Mouse (Mus musculus) heart, postnatal 25 days (tissue): Measurements from ENCODE around the gene Mrps27. TPM values are rescaled to one million over a fixed set of nuclear protein-coding genes. Genes with fewer than 3 reads are reported as not detected.

ENCODE experiments used
- DNase-seq: peaks from one replicate; pipeline ENCODE4 v3.0.0; 2022; ENCODE audit warnings: low spot score
- intact Hi-C: fragments of 180-260 bp; cut with DNase I; formaldehyde crosslinking; loops from one replicate; pipeline ENCODE4 v1.15.1; 2025
- total RNA-seq, 2 experiments: library from RNA; stranded (reverse); gene quantifications; 2 replicates each; pipeline ENCODE4 v1.2.3; 2021

The Mrps27 gene
- total RNA-seq, 2 experiments from 2014 or later, result 49.1 to 49.8 TPM

- intact Hi-C loops, result no loop called here
Measured at GRCm38 (mm10) chr13:99450766-99451165, 106.2 kb downstream of the Mrps27 start.

GRCm38 (mm10) chr13:99451276-99451675, 106.7 kb downstream of the Mrps27 start:
- intact Hi-C loops, result no loop called here
- no peak for DNase-seq

More at GRCm38 (mm10) chr13:99450766-99451165, 106.2 kb downstream of the Mrps27 start:
- peak; percentile 25 for DNase-seq

- DNase-seq, result no peak
- intact Hi-C loops, result no loop called here
Measured at GRCm38 (mm10) chr13:99452444-99452843, 107.9 kb downstream of the Mrps27 start.

GRCm38 (mm10) chr13:99454977-99455376, 110.4 kb downstream of the Mrps27 start:
- intact Hi-C loops, result no loop called here
- DNase-seq, result no peak

- intact Hi-C loops, result no loop called here
- no peak for DNase-seq
Measured at GRCm38 (mm10) chr13:99458658-99459386, 114.2 kb downstream of the Mrps27 start.

- intact Hi-C loops, result no loop called here
- DNase-seq, result no peak
Measured at GRCm38 (mm10) chr13:99459612-99460011, 115.0 kb downstream of the Mrps27 start.

GRCm38 (mm10) chr13:99461886-99462285, 117.3 kb downstream of the Mrps27 start:
- intact Hi-C loops, result no loop called here
- DNase-seq, result no peak

- peak; percentile 32 for DNase-seq
Measured at GRCm38 (mm10) chr13:99464551-99464950, 120.0 kb downstream of the Mrps27 start.

More at GRCm38 (mm10) chr13:99464551-99464950, 120.0 kb downstream of the Mrps27 start:
- intact Hi-C loops, result no loop called here

Other genes starting within 250 kb of the Mrps27 start
- 10 to 100 TPM in 1 of 2 experiments, 1 to 10 TPM in 1; 8.9 to 11.6 TPM for gene Zfp366, start 160.0 kb upstream of the Mrps27 start, total RNA-seq
- 10 to 100 TPM; 49.9 to 51.6 TPM for gene Ptcd2, start 81 bp upstream of the Mrps27 start, total RNA-seq
- gene Map1b, start 171.8 kb downstream of the Mrps27 start, total RNA-seq, result 10 to 100 TPM; 12.4 to 14.9 TPM